Mouse (Mus musculus) cortical plate, adult 2 months (tissue): ENCODE measurements around the gene Ttc3. TPM values are rescaled to one million over a fixed set of nuclear protein-coding genes. Genes with fewer than 3 reads are reported as not detected.

Source experiments
- H3K27ac ChIP-seq: fragments of 200-500 bp; 2 replicates; pipeline ENCODE4 v1.5.1; 2012; ENCODE audit warnings: low read length, control low read depth, inconsistent platforms; ENCODE audit not compliant: insufficient read depth
- H3K4me1 ChIP-seq: fragments of 200-500 bp; 2 replicates; pipeline ENCODE4 v1.6.1; 2011; ENCODE audit warnings: low read length; ENCODE audit not compliant: control insufficient read depth, insufficient read depth
- H3K4me3 ChIP-seq: fragments of 200-500 bp; 2 replicates; pipeline ENCODE4 v1.5.1; 2011; ENCODE audit warnings: mild to moderate bottlenecking, low read length, control low read depth; ENCODE audit not compliant: insufficient read depth
- CTCF ChIP-seq: fragments of 200-500 bp; IDR thresholded peaks from 2 replicates; pipeline ENCODE4 v1.5.1; 2011; ENCODE audit warnings: mild to moderate bottlenecking, control low read depth, low read length; ENCODE audit not compliant: insufficient read depth; ENCODE audit errors: extremely low read depth
- POLR2A ChIP-seq: fragments of 200-500 bp; IDR thresholded peaks from 2 replicates; pipeline ENCODE4 v1.6.1; 2011; ENCODE audit warnings: mild to moderate bottlenecking, low read length, control low read depth; ENCODE audit not compliant: insufficient read depth; ENCODE audit errors: extremely low read depth
- polyA plus RNA-seq: library from polyadenylated mRNA; depleted of rRNA; stranded (reverse); fragments of >200 nt; gene quantifications from 2 replicates; pipeline ENCODE4 v1.2.3, GENCODE M21; 2012

Ttc3 gene
- polyA plus RNA-seq, 1 experiment = 328 TPM

DNA sequence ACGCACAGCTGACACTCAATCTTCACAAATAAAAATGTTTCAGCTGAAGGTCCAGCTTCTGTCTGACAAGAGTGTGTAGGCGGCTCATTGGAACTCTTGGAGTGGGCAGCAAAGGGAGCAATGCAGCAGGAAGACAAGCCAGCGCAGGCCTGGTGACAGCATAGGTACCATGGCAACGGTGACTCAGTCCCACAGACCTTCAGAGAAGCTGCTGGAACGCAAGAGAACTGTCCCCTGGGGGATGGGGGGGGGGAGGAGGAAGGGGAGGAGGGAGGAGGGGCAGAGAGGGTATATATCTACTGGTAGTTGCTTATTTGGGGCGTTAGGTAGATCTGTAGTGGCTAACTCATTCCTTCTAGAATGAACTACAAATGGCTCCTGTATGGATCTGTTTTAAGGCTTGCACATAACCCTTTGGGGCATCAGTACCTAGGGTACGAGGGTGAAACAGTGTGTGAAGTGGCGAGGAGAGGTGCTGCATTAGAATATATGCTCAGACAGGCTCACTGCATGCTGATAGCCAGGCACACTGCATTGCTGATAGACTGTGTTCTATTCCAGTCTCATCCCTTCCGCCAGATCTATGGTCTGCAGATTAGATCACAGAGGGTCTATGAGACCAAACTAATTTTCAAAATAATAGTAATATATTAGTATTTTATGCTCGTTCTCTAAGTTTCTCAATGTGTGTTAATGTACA is 8.1 kb upstream of the Ttc3 start:
- no peak overlapping the region for H3K4me3 ChIP-seq
- no peak overlapping the region for H3K27ac ChIP-seq
- peaks cover 2% of the 10 kb centered on the region for H3K4me1 ChIP-seq
- TF ChIP-seq CTCF = no peak

DNA sequence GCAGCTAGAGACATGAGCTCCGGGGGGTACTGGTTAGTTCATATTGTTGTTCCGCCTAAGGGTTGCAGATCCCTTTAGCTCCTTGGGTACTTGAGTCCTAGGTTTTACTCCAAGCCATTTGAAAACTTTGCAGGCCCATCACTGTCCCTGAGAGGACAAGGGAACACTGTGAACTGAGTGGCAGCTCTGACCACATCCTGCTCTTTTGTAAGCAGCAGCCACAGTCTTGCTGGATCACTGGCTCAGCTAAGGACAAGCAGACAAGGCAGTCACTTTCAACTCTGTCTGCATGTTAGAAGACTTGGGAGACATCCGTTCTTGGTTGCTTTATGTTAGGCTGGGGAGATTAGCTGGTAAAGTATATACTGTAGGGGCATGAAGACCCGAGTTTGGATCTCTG is 6.6 kb upstream of the Ttc3 start:
- H3K4me3 ChIP-seq = no peak overlapping the region
- TF ChIP-seq POLR2A = no peak
- TF ChIP-seq CTCF = no peak
- H3K4me1 ChIP-seq = peaks cover 4% of the 10 kb centered on the region
- no peak overlapping the region for H3K27ac ChIP-seq

DNA sequence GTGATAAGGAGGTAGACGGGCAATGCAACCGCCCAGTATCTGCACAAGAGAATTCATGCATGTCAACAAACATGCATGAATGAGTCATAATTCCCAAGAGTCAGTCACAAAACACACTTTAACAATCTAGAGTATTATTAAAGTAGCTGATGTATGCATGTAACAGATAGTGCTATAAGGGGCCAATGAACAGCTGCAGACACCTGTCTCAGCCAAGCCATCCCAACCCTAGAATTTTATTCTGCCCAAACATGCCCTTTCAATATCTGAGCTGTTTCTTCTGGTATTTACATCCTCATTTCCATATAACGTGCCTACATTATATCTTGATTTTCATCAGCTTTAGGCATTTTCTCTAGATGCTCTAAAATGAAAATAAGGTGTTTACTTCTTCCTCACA is 5.0 kb upstream of the Ttc3 start:
- no peak overlapping the region for H3K4me3 ChIP-seq
- H3K27ac ChIP-seq = no peak overlapping the region
- H3K4me1 ChIP-seq = peaks cover 7% of the 10 kb centered on the region
- TF ChIP-seq POLR2A = no peak
- no peak for TF ChIP-seq CTCF

DNA sequence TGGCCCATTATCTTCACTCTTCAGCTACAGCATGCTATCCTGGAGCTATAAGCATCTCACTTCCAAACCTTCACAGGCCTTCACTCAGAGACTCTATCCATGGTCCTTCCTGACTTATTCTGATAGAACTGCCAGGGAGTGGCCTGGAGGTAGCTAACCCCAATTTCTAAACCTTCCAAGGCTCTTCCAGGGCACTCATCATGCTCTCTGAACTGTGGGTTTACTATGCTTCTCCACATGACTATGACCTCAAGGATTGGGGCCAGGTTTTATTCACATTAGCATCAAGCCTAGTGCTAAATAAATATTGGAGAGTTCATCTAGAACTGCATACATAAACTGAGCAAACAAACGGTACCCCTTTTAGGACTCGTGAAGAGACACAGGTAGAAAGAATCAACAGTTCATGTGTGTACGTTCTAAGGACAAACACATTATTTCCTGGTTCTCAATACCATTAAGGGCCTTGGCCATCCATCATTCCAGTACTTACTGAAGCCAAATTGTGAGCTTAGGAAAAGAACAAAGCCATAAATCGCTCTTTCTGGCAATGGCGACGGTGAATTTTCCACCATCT is 734 bp upstream of the Ttc3 start:
- H3K4me1 ChIP-seq = peaks cover 6% of the 10 kb centered on the region; the same call in 1 of the 2 replicates
- peak overlapping the region; percentile 98 for H3K4me3 ChIP-seq
- TF ChIP-seq CTCF (no peak), POLR2A (no peak)
- peak overlapping the region; percentile 100 for H3K27ac ChIP-seq

DNA sequence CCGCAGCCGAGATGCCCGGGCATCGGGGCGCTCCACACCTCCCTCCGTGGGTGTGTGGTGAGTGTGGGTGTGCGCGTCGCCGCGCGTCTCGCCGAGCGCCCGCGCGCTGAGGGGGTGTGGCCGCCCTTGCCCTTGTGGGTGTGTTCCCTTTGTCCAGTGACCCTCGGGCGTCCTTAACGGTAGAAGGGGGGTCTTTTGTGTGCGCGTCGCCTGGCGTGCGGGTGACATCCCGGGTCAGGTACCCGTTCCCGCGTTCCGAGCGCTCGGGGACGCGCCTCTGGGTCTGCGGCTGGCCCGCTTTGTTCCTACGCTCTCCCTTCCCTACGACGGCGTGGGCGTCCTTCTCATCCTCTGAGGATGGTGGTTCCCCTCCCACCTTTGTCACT is 490 bp downstream of the Ttc3 start:
- TF ChIP-seq CTCF (no peak), POLR2A (no peak)
- Histone ChIP-seq H3K4me3 (peak overlapping the region; percentile 98), H3K27ac (peak overlapping the region; percentile 100), H3K4me1 (peaks cover 8% of the 10 kb centered on the region; the same call in 1 of the 2 replicates)

DNA sequence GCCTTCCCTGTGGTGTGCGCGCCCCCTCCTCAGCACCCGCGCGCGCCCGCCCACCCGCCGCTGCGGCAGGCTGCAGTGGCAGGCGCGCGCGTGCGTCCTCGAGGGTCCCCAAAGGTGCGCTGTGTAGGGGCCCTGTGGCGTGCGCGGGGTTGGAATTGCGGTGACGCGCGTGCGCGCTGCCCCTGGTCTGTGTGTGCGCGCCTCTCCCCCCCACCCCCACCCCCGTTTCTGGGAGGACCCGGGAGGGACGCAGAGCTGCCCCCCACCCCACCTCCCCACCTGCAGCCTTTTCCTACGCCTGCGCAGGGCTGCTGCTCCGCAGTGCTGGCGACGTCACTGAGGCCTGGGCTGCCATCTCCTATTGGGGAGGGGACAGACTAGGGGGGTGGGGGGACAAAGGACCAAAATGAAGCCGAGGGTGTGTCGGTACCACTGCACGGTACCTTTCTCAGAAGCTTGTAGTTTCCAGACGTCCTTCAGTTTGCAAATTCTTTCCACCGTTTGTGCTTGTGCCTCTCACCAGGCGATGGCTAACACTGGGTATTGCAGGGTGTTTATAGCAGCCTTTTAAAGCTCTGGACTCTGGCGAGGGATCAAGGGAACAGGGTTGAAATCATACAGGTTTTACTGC is 998 bp downstream of the Ttc3 start, which contains the start of gene Pigp:
Gene Pigp (minus strand): TSS at position 542 of the 631 bp plus-strand sequence.
- Histone ChIP-seq H3K4me1 (peaks cover 8% of the 10 kb centered on the region; the same call in 1 of the 2 replicates), H3K27ac (peak within 1 kb of the TSS; percentile 100), H3K4me3 (peak within 1 kb of the TSS; percentile 98)
- no peak for TF ChIP-seq CTCF
- no peak for TF ChIP-seq POLR2A

DNA sequence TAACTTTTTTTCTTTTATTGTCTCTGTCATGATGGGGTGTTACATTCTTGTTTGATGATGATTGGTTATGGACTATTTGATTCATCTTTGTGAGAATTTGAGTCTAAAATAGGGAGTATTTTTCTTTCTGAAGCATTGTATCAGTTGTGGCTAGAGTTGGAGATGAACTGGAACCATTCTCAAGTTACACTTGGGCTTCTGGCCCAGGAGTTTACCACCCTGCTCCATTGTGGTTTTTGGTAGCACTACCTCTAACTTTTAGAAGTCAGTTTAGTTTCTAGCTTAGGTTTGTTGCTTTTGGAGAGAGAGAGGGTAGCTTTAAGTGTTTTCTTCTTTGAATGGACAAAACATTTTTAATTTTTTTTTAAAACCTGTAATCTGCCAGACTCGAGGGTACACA is 9.0 kb downstream of the Ttc3 start:
- TF ChIP-seq CTCF = no peak
- no peak for TF ChIP-seq POLR2A
- Histone ChIP-seq H3K4me1 (peaks cover 11% of the 10 kb centered on the region), H3K27ac (no peak overlapping the region), H3K4me3 (no peak overlapping the region)

- Histone ChIP-seq H3K4me3 (no peak overlapping the region), H3K27ac (no peak overlapping the region), H3K4me1 (peaks cover 16% of the 10 kb centered on the region)
- TF ChIP-seq CTCF (no peak), POLR2A (no peak)
These were observed 12.9 kb downstream of the Ttc3 start for GRCm38 (mm10) chr16:94383277-94383676.

GRCm38 (mm10) chr16:94387690-94388089 is 17.3 kb downstream of the Ttc3 start:
- no peak for TF ChIP-seq CTCF
- no peak for TF ChIP-seq POLR2A
- no peak overlapping the region for H3K4me3 ChIP-seq
- H3K27ac ChIP-seq = no peak overlapping the region
- H3K4me1 ChIP-seq = peaks cover 7% of the 10 kb centered on the region

- H3K4me3 ChIP-seq = no peak overlapping the region
- TF ChIP-seq POLR2A (no peak), CTCF (no peak)
- H3K27ac ChIP-seq = no peak overlapping the region
- peaks cover 7% of the 10 kb centered on the region for H3K4me1 ChIP-seq
These were observed 21.9 kb downstream of the Ttc3 start for GRCm38 (mm10) chr16:94392299-94392698.
